Mouse (Mus musculus) forebrain, embryonic 12.5 days (tissue): ENCODE measurements at regions not wholly inside any gene's neighbourhood (a gene's known extent, or its start where the extent isn't known, plus 50 kb on each side); places are given as distances from the start of the nearest gene placed in this dataset.
"Not testable (repeated sequence)": the region's sequence is repeated elsewhere in the genome, so short reads cannot be mapped to it uniquely, and the experiment has no call there.

Experiments
- ATAC-seq: fragments of 200-750 bp; cut with Nextera tagmentation; 2 replicates; pipeline ENCODE4 v1.8.0; 2017; ENCODE audit warnings: moderate TSS enrichment; ENCODE audit not compliant: low FRiP score
- H3K27ac ChIP-seq: fragments of 300-500 bp; sonication (generic); 2 replicates; pipeline ENCODE4 v1.5.1; 2016; ENCODE audit warnings: mild to moderate bottlenecking
- H3K27me3 ChIP-seq: fragments of 300-500 bp; sonication (generic); 2 replicates; pipeline ENCODE4 v1.6.1; 2016; ENCODE audit warnings: mild to moderate bottlenecking
- H3K36me3 ChIP-seq: fragments of 300-500 bp; sonication (generic); replicated peaks from 2 replicates; pipeline ENCODE4 v1.6.1; 2016; ENCODE audit warnings: mild to moderate bottlenecking
- H3K4me1 ChIP-seq: fragments of 300-500 bp; sonication (generic); 2 replicates; pipeline ENCODE4 v1.6.1; 2016
- H3K4me2 ChIP-seq: fragments of 300-500 bp; sonication (generic); 2 replicates; pipeline ENCODE4 v1.6.1; 2016; ENCODE audit warnings: mild to moderate bottlenecking, moderate library complexity
- H3K4me3 ChIP-seq: fragments of 300-500 bp; sonication (generic); replicated peaks from 2 replicates; pipeline ENCODE4 v1.5.1; 2016; ENCODE audit warnings: mild to moderate bottlenecking
- H3K9ac ChIP-seq: fragments of 300-500 bp; sonication (generic); 2 replicates; pipeline ENCODE4 v1.6.1; 2016; ENCODE audit warnings: mild to moderate bottlenecking
- H3K9me3 ChIP-seq: fragments of 300-500 bp; sonication (generic); 2 replicates; pipeline ENCODE4 v1.6.1; 2016
- WGBS: fragments of 180-500 bp; shearing (Covaris S2); methylation state at CpG from one replicate; pipeline ENCODE4 v1.1.7; 2016; 5-methylcytosine and 5-hydroxymethylcytosine counted together

- H3K4me3 ChIP-seq = no peak overlapping the region
- WGBS = 90% methylated on average over 4 of the region's 4 CpGs
- H3K27me3 ChIP-seq = no peaks in the 10 kb centered on the region
- no peak overlapping the region for H3K9ac ChIP-seq
- no peak for ATAC-seq
- H3K4me2 ChIP-seq = no peak overlapping the region
- H3K9me3 ChIP-seq = no peaks in the 10 kb centered on the region
- no peaks in the 10 kb centered on the region for H3K4me1 ChIP-seq
- no peak overlapping the region for H3K27ac ChIP-seq
- no peaks in the 10 kb centered on the region for H3K36me3 ChIP-seq
Measured at GRCm38 (mm10) chr10:16171251-16171650, 1453.2 kb upstream of the Gje1 start.

GRCm38 (mm10) chr10:16159542-16159941, 1441.5 kb upstream of the Gje1 start:
- WGBS = 91% methylated on average over 6 of the region's 6 CpGs
- not testable (repeated sequence) for ATAC-seq, H3K9me3 ChIP-seq, H3K4me3 ChIP-seq, H3K27ac ChIP-seq, H3K4me1 ChIP-seq, H3K36me3 ChIP-seq, H3K9ac ChIP-seq, H3K27me3 ChIP-seq, H3K4me2 ChIP-seq

- Histone ChIP-seq H3K9ac (no peak overlapping the region), H3K4me3 (no peak overlapping the region), H3K9me3 (no peaks in the 10 kb centered on the region), H3K4me2 (no peak overlapping the region), H3K27me3 (no peaks in the 10 kb centered on the region), H3K27ac (no peak overlapping the region), H3K36me3 (no peaks in the 10 kb centered on the region), H3K4me1 (no peaks in the 10 kb centered on the region)
- no peak for ATAC-seq
- WGBS = 92% methylated on average over 3 of the region's 3 CpGs
Measured at GRCm38 (mm10) chr10:16158445-16158844, 1440.4 kb upstream of the Gje1 start.

- H3K9ac ChIP-seq = no peak overlapping the region
- H3K4me1 ChIP-seq = no peaks in the 10 kb centered on the region
- peak overlapping the region; percentile 36; the same call in 1 of the 2 replicates for H3K27ac ChIP-seq
- H3K27me3 ChIP-seq = no peaks in the 10 kb centered on the region
- WGBS = 74% methylated on average over 5 of the region's 5 CpGs
- no peaks in the 10 kb centered on the region for H3K9me3 ChIP-seq
- no peak overlapping the region for H3K4me2 ChIP-seq
- no peaks in the 10 kb centered on the region for H3K36me3 ChIP-seq
- H3K4me3 ChIP-seq = no peak overlapping the region
- ATAC-seq = peak; percentile 70; the same call in 1 of the 2 replicates
Measured at GRCm38 (mm10) chr10:16156954-16157353, 1438.9 kb upstream of the Gje1 start.

GRCm38 (mm10) chr10:16148991-16149390, 1431.0 kb upstream of the Gje1 start:
- Histone ChIP-seq H3K36me3 (no peaks in the 10 kb centered on the region), H3K9ac (no peak overlapping the region), H3K4me2 (no peak overlapping the region), H3K27me3 (no peaks in the 10 kb centered on the region), H3K4me3 (no peak overlapping the region), H3K9me3 (no peaks in the 10 kb centered on the region), H3K4me1 (no peaks in the 10 kb centered on the region), H3K27ac (no peak overlapping the region)
- WGBS = 89% methylated on average over 3 of the region's 3 CpGs
- ATAC-seq = no peak

- WGBS = 90% methylated on average over 1 of the region's 1 CpGs
- H3K4me2 ChIP-seq = no peak overlapping the region
- no peaks in the 10 kb centered on the region for H3K9me3 ChIP-seq
- H3K9ac ChIP-seq = no peak overlapping the region
- H3K36me3 ChIP-seq = no peaks in the 10 kb centered on the region
- no peaks in the 10 kb centered on the region for H3K27me3 ChIP-seq
- H3K4me3 ChIP-seq = no peak overlapping the region
- H3K4me1 ChIP-seq = no peaks in the 10 kb centered on the region
- no peak overlapping the region for H3K27ac ChIP-seq
- ATAC-seq = no peak
Measured at GRCm38 (mm10) chr10:16145397-16145796, 1427.4 kb upstream of the Gje1 start.

GRCm38 (mm10) chr10:16123902-16124301, 1405.9 kb upstream of the Gje1 start:
- 74% methylated on average over 2 of the region's 2 CpGs for WGBS
- Histone ChIP-seq H3K4me2 (no peak overlapping the region), H3K4me1 (no peaks in the 10 kb centered on the region), H3K27ac (no peak overlapping the region), H3K9me3 (no peaks in the 10 kb centered on the region), H3K36me3 (no peaks in the 10 kb centered on the region), H3K27me3 (no peaks in the 10 kb centered on the region), H3K4me3 (no peak overlapping the region), H3K9ac (no peak overlapping the region)
- ATAC-seq = no peak

- no peak for ATAC-seq
- Histone ChIP-seq H3K4me2 (no peak overlapping the region), H3K4me1 (no peaks in the 10 kb centered on the region), H3K36me3 (no peaks in the 10 kb centered on the region), H3K27me3 (no peaks in the 10 kb centered on the region), H3K9ac (no peak overlapping the region), H3K27ac (no peak overlapping the region), H3K4me3 (no peak overlapping the region), H3K9me3 (no peaks in the 10 kb centered on the region)
- 83% methylated on average over 3 of the region's 3 CpGs for WGBS
Measured at GRCm38 (mm10) chr10:16088210-16088609, 1370.2 kb upstream of the Gje1 start.

- 0 out of 2 replicates have a peak overlapping the region, but pooled peaks have one; percentile 16 for H3K27ac ChIP-seq
Measured at GRCm38 (mm10) chr10:16053008-16053407, 1335.0 kb upstream of the Gje1 start.

GRCm38 (mm10) chr10:16052463-16052889, 1334.5 kb upstream of the Gje1 start:
- peak; percentile 87 for ATAC-seq

More at GRCm38 (mm10) chr10:16053008-16053407, 1335.0 kb upstream of the Gje1 start:
- H3K4me1 ChIP-seq = peaks cover 3% of the 10 kb centered on the region; the same call in 1 of the 2 replicates
- no peak overlapping the region for H3K4me2 ChIP-seq
- H3K9ac ChIP-seq = no peak overlapping the region
- no peaks in the 10 kb centered on the region for H3K27me3 ChIP-seq
- ATAC-seq = peak; percentile 91
- no peaks in the 10 kb centered on the region for H3K9me3 ChIP-seq
- H3K36me3 ChIP-seq = no peaks in the 10 kb centered on the region
- no peak overlapping the region for H3K4me3 ChIP-seq
- 11% methylated on average over 5 of the region's 5 CpGs for WGBS

GRCm38 (mm10) chr10:16036255-16036654, 1318.2 kb upstream of the Gje1 start:
- H3K4me1 ChIP-seq = peaks cover 5% of the 10 kb centered on the region; the same call in 1 of the 2 replicates
- ATAC-seq = no peak
- H3K36me3 ChIP-seq = no peaks in the 10 kb centered on the region
- H3K9me3 ChIP-seq = no peaks in the 10 kb centered on the region
- no peak overlapping the region for H3K4me3 ChIP-seq
- no peak overlapping the region for H3K27ac ChIP-seq
- H3K27me3 ChIP-seq = no peaks in the 10 kb centered on the region
- WGBS = 96% methylated on average over 2 of the region's 2 CpGs
- H3K4me2 ChIP-seq = no peak overlapping the region
- H3K9ac ChIP-seq = no peak overlapping the region

More at GRCm38 (mm10) chr10:16052463-16052889, 1334.5 kb upstream of the Gje1 start:
- Histone ChIP-seq H3K27me3 (no peaks in the 10 kb centered on the region), H3K27ac (0 out of 2 replicates have a peak overlapping the region, but pooled peaks have one; percentile 16), H3K36me3 (no peaks in the 10 kb centered on the region), H3K4me2 (no peak overlapping the region), H3K4me1 (peaks cover 3% of the 10 kb centered on the region; the same call in 1 of the 2 replicates), H3K9me3 (no peaks in the 10 kb centered on the region), H3K9ac (no peak overlapping the region), H3K4me3 (no peak overlapping the region)
- 17% methylated on average over 2 of the region's 2 CpGs for whole genome bisulfite sequencing

- H3K27ac ChIP-seq = no peak overlapping the region
- no peaks in the 10 kb centered on the region for H3K36me3 ChIP-seq
Measured at GRCm38 (mm10) chr10:16033096-16033495, 1315.1 kb upstream of the Gje1 start.

GRCm38 (mm10) chr10:16030802-16031201, 1312.8 kb upstream of the Gje1 start:
- H3K4me1 ChIP-seq = peaks cover 5% of the 10 kb centered on the region; the same call in 1 of the 2 replicates
- no peaks in the 10 kb centered on the region for H3K9me3 ChIP-seq
- H3K9ac ChIP-seq = no peak overlapping the region
- no peak overlapping the region for H3K4me2 ChIP-seq
- H3K27ac ChIP-seq = no peak overlapping the region
- H3K36me3 ChIP-seq = no peaks in the 10 kb centered on the region
- ATAC-seq = no peak
- H3K4me3 ChIP-seq = no peak overlapping the region
- no peaks in the 10 kb centered on the region for H3K27me3 ChIP-seq
- 76% methylated on average over 2 of the region's 2 CpGs for WGBS

More at GRCm38 (mm10) chr10:16033096-16033495, 1315.1 kb upstream of the Gje1 start:
- 0 out of 2 replicates have a peak, but pooled peaks have one; percentile 36 for ATAC-seq
- no peak overlapping the region for H3K4me2 ChIP-seq
- no peaks in the 10 kb centered on the region for H3K9me3 ChIP-seq
- no peak overlapping the region for H3K9ac ChIP-seq
- H3K27me3 ChIP-seq = no peaks in the 10 kb centered on the region
- peaks cover 5% of the 10 kb centered on the region; the same call in 1 of the 2 replicates for H3K4me1 ChIP-seq
- no peak overlapping the region for H3K4me3 ChIP-seq
